Mouse (Mus musculus): ENCODE results near the gene Tgfb3. TPM values are rescaled to one million over a fixed set of nuclear protein-coding genes. Genes with fewer than 3 reads are reported as not detected.
A peak's percentile ranks its signal among the peaks of the same experiment; 100 is the strongest.

Gene Tgfb3
- total RNA-seq, 1 experiment from 2014 or later: 0.05 TPM

- 0 out of 2 replicates have a peak, but pooled peaks have one; percentile 21 for ATAC-seq (replicated peaks; ENCODE audit: low read depth, poor library complexity, severe bottlenecking)
Measured at GRCm38 (mm10) chr12:86082481-86083012, 3.7 kb upstream of the Tgfb3 start, which contains the start of gene Ift43. TSS of gene Ift43 (plus strand) at chr12:86082541.

DNA sequence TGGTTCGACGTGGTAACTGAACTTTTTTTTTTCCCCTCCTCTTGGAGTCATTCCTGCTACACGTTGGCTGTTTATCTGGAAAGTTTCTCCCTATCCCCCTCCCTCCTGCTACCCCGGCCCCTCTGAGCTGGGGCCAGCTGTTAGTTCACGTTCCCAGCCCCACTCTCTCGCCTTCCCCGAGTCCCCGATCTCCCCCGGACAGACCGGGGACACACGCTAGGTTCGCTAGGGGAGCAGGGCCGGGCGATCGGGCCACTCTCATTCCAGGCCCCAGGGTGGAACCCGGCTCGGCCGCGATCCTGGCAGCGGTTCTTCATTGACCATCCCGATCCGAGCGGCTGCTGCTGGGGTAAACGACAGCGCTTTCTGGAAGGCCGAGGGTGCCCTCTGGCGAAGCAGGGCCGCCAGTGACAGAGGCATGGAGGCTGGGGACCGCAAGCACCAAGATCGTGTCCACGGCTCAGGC, 394 bp upstream of the Tgfb3 start:
- ATAC-seq (replicated peaks; ENCODE audit: low read depth, poor library complexity, severe bottlenecking): peak; percentile 91

- ATAC-seq (replicated peaks; ENCODE audit: low read depth, poor library complexity, severe bottlenecking): no peak
Measured at GRCm38 (mm10) chr12:86078176-86078552, 677 bp downstream of the Tgfb3 start.

- ATAC-seq (replicated peaks; ENCODE audit: low read depth, poor library complexity, severe bottlenecking): no peak
Measured at GRCm38 (mm10) chr12:86077736-86078135, 1.1 kb downstream of the Tgfb3 start.

GRCm38 (mm10) chr12:86077322-86077721, 1.5 kb downstream of the Tgfb3 start:
- no peak for ATAC-seq (replicated peaks; ENCODE audit: low read depth, poor library complexity, severe bottlenecking)

- ATAC-seq (replicated peaks; ENCODE audit: low read depth, poor library complexity, severe bottlenecking): no peak
Measured at GRCm38 (mm10) chr12:86076321-86076901, 2.4 kb downstream of the Tgfb3 start.

DNA sequence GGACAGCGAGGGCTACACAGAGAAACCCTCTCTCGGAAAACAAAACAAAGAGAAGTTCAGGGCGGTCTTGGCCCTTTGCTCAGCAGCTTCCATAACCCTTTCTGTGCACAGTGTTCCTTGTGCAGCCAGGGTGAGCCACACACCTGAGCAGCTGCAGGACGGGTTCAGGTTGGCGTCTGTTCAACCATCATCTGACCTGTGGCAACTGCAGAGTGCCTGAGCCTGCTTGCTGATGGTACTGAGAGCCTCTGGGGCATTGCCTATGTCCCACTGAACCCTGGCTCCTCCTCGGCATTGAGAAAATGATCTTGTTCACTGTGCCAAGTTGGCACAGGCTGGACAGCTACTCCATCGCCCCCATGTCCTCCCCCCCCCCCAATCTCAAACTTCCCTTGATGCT, 3.5 kb downstream of the Tgfb3 start:
- ATAC-seq (replicated peaks; ENCODE audit: low read depth, poor library complexity, severe bottlenecking): no peak

DNA sequence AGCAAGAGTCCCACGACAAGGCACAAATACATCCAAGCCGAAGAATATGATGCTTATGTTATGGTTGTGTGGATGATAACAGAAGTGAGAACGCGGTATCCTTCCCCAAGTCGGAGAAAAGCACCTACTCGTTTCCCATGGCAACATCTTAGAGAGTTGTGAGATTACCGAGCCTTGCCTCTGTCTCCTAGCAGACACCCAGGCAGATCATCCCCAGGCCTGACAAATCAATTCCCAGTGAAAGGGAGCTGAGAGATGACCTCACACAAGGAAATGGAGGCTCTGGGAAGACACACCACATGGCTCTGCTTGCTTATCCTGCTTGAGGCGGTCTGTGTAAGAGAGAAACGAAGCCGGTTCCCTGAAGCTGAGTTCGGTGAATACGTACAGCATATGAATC, 4.2 kb downstream of the Tgfb3 start:
- no peak for ATAC-seq (replicated peaks; ENCODE audit: low read depth, poor library complexity, severe bottlenecking)

DNA sequence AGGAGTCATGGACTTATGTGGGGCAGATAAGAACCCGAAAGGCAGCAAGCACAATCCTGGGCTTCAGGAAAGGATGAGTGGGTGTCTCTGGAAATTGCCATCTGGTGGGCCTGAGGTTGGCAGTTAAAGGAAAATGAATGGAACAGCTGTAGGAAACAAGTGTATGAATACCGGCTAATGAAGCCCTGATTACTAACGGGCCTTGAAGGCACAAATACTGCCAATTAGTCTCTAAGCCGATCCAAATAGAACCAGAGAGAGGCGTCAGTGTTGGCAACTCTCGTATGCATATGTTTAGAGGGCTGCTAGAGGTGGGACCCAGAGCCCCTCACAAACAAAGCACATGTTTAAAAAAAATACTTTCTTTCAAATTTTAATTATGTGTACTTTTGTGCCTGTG, 7.4 kb downstream of the Tgfb3 start:
- ATAC-seq (replicated peaks; ENCODE audit: low read depth, poor library complexity, severe bottlenecking): no peak

GRCm38 (mm10) chr12:86064796-86065195, 14.0 kb downstream of the Tgfb3 start:
- ATAC-seq (replicated peaks; ENCODE audit: low read depth, poor library complexity, severe bottlenecking): no peak

GRCm38 (mm10) chr12:86059341-86059740, 19.5 kb downstream of the Tgfb3 start:
- no peak for ATAC-seq (replicated peaks; ENCODE audit: low read depth, poor library complexity, severe bottlenecking)

DNA sequence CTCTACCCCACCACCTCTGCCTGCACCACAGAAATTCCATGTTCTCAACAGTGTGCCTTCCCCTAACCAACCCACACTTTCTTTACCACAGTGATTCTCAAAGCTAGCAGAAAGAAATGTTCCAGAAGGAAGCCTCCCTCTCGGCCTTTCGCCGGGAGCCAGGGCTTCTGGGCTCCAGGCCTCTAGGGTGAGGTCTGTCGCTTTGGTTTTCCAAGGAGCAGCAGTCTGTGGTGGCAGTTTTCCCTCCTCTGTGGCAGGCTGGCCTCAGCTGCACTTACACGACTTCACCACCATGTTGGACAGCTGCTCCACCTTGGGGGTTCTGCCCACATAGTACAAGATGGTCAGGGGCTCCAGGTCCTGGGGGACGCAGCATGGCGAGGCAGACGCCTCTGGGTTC, 21.3 kb downstream of the Tgfb3 start:
- ATAC-seq (replicated peaks; ENCODE audit: low read depth, poor library complexity, severe bottlenecking): no peak

GRCm38 (mm10) chr12:86056976-86057375, 21.9 kb downstream of the Tgfb3 start:
- no peak for ATAC-seq (replicated peaks; ENCODE audit: low read depth, poor library complexity, severe bottlenecking)

- ATAC-seq (replicated peaks; ENCODE audit: low read depth, poor library complexity, severe bottlenecking): no peak
Measured at GRCm38 (mm10) chr12:86055306-86055705, 23.5 kb downstream of the Tgfb3 start.

DNA sequence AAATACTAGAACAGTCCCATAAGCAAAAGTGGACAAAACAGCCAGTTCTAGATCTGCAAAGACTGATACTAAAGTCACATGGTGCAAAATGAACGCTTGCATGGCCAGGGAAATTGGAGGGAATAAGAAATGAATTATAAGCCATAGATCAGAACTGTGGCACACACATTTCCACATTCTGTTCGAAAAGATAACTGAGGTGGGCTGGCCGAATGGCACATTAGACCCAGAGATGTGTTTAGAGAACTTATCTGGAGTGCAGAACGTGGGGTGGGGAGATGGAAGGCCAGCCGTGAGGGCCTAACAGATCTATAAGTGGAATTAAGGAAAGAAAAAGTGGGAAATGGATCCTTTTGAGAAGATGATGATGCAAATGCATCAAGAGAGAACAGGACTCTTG, 27.4 kb downstream of the Tgfb3 start:
- no peak for ATAC-seq (replicated peaks; ENCODE audit: low read depth, poor library complexity, severe bottlenecking)

DNA sequence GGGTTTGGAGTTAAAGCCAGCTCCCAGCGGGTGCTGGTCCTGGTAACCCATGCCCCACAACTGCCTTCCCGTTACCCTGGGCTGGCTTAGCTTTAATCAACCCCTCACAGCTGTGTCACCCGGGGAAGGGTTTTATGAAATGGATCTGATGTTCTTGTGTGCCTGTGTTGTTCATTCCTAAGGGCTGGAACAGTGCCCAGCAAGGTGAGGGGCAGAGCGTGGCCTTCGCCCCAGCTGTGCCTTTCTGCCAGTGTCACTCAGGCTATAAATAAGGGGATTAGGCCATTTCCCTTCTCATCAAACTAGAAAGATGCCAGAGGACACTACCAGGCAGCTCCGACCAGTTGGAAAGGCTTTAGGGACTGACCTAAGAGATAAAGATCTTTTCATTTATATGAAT, 29.0 kb downstream of the Tgfb3 start:
- ATAC-seq (replicated peaks; ENCODE audit: low read depth, poor library complexity, severe bottlenecking): no peak

- ATAC-seq (replicated peaks; ENCODE audit: low read depth, poor library complexity, severe bottlenecking): no peak
Measured at GRCm38 (mm10) chr12:86047376-86047775, 31.5 kb downstream of the Tgfb3 start.

GRCm38 (mm10) chr12:86046776-86047175, 32.1 kb downstream of the Tgfb3 start:
- ATAC-seq (replicated peaks; ENCODE audit: low read depth, poor library complexity, severe bottlenecking): no peak

GRCm38 (mm10) chr12:86046141-86046540, 32.7 kb downstream of the Tgfb3 start:
- no peak for ATAC-seq (replicated peaks; ENCODE audit: low read depth, poor library complexity, severe bottlenecking)

- ATAC-seq (replicated peaks; ENCODE audit: low read depth, poor library complexity, severe bottlenecking): no peak
Measured at GRCm38 (mm10) chr12:86039751-86040150, 39.1 kb downstream of the Tgfb3 start.

- ATAC-seq (replicated peaks; ENCODE audit: low read depth, poor library complexity, severe bottlenecking): no peak
Measured at GRCm38 (mm10) chr12:86039078-86039477, 39.8 kb downstream of the Tgfb3 start.

DNA sequence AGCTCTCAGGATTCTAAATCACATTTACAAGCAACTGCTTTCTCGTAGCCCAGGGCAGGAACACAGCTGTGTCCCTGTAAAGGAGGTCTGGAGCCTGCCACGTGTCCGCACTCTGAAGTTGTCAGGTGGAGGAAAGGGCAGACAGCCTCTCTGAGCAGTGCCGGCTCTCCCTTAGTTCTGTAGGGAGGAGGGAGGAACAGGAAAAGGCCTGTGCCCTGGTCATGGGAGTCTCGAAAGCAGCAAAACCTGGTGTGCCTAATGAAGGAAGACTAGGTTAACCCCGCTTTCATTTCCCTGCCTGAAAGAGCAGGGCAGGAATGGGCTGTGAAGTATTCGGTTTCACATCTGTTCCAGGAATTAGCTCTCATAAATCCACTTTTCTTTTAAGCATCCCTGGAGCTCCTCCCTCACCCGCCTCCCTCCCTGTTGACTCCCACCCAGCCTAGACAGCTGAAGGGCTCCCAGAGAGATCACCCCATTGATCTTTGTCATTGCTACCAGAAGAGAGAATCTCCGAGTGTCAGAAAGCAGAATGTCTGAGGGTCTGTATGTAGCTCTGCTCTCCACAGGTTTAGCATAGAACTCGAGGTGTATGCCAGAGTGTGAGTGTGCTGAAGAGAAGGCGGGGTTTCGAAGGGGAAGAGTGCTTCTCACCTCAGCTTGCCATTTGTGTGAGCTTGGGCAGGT, 41.5 kb downstream of the Tgfb3 start:
- ATAC-seq (replicated peaks; ENCODE audit: low read depth, poor library complexity, severe bottlenecking): no peak
